Mouse (Mus musculus) embryo, embryonic 11.5 days (tissue): ENCODE measurements around the gene Kif21a.

Source experiments
- DNase-seq: peaks from one replicate; pipeline ENCODE4 v3.0.0-alpha.2; 2012; ENCODE audit warnings: low read depth, low spot score

Kif21a gene

GRCm38 (mm10) chr15:91018161-91018860 lies 31.4 kb downstream of the Kif21a start:
- peak; percentile 5 for DNase-seq

- peak; percentile 14 for DNase-seq
Observed at GRCm38 (mm10) chr15:91017261-91018160, 32.2 kb downstream of the Kif21a start.

- no peak for DNase-seq
Observed at GRCm38 (mm10) chr15:91016366-91016765, 33.4 kb downstream of the Kif21a start.

GRCm38 (mm10) chr15:91012793-91013580 lies 36.8 kb downstream of the Kif21a start:
- no peak for DNase-seq

- peak; percentile 3 for DNase-seq
Observed at GRCm38 (mm10) chr15:91010218-91010617, 39.5 kb downstream of the Kif21a start.

GRCm38 (mm10) chr15:91007123-91007830 lies 42.5 kb downstream of the Kif21a start:
- no peak for DNase-seq

GRCm38 (mm10) chr15:91004726-91005125 lies 45.0 kb downstream of the Kif21a start:
- no peak for DNase-seq

GRCm38 (mm10) chr15:91001037-91001616 lies 48.6 kb downstream of the Kif21a start:
- DNase-seq: no peak

- DNase-seq: no peak
Observed at GRCm38 (mm10) chr15:91000280-91001036, 49.3 kb downstream of the Kif21a start.

- no peak for DNase-seq
Observed at GRCm38 (mm10) chr15:90992871-90993270, 56.9 kb downstream of the Kif21a start.

- DNase-seq: no peak
Observed at GRCm38 (mm10) chr15:90992388-90992787, 57.4 kb downstream of the Kif21a start.

GRCm38 (mm10) chr15:90991843-90992242 lies 57.9 kb downstream of the Kif21a start:
- no peak for DNase-seq

GRCm38 (mm10) chr15:90987714-90988250 lies 62.0 kb downstream of the Kif21a start:
- DNase-seq: no peak

- DNase-seq: no peak
Observed at GRCm38 (mm10) chr15:90975914-90976313, 73.8 kb downstream of the Kif21a start.

- no peak for DNase-seq
Observed at GRCm38 (mm10) chr15:90971914-90972767, 77.6 kb downstream of the Kif21a start.

GRCm38 (mm10) chr15:90963320-90963719 lies 86.4 kb downstream of the Kif21a start:
- DNase-seq: no peak

- no peak for DNase-seq
Observed at GRCm38 (mm10) chr15:90962548-90962947, 87.2 kb downstream of the Kif21a start.

- no peak for DNase-seq
Observed at GRCm38 (mm10) chr15:90960831-90961554, 88.8 kb downstream of the Kif21a start.
